Mouse (Mus musculus) cerebellum, adult 18-20 months (tissue): Measurements from ENCODE around the gene Tifa.
A peak's percentile ranks its signal among the peaks of the same experiment; 100 is the strongest.

ENCODE experiments used
- DNase-seq, 2 experiments: peaks; one replicate each; pipeline ENCODE4 v3.0.0; 2021

Tifa gene

GRCm38 (mm10) chr3:127788919-127789318, 686 bp upstream of the Tifa start:
- no peak for DNase-seq

DNA sequence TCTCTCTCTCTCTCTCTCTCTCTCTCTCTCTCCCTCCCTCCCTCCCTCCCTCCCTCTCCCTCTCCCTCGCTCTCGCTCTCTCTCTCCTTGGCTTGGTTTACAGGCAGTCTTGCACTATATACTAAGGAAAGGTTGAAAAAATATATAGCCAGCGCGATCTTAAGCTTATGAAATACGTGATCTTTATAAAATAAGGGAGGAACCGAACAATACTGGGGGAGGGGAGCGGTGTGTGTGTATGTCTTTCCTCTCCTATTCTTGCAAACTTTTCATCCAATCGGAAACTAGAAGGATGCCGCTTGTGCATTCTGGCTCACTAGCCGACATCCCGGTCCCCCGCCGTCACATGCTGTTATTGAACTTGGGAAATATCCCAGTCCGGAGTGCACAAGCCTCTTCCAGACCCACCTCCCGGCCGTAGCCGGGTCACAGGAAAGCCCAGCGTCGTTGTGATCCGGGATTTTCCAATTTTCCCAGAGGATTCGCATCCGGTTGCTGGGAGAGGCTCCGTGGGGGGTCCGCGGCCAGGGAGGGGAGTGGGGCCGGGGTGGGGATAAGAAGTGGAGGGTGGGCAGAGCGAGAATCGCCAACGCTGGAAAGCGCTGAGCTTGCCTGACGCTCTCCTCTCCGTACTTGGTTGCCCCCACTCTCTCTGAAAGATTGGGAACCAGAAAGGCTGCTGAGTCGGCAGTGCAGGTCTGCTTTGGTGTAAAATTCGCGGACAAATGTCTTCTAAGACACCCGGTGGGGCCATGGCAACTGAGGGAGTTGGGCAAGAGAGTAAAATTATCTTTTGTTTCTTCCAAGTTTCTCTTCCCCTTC, 840 bp downstream of the Tifa start:
- peak; percentile 22 to 28 for DNase-seq

DNA sequence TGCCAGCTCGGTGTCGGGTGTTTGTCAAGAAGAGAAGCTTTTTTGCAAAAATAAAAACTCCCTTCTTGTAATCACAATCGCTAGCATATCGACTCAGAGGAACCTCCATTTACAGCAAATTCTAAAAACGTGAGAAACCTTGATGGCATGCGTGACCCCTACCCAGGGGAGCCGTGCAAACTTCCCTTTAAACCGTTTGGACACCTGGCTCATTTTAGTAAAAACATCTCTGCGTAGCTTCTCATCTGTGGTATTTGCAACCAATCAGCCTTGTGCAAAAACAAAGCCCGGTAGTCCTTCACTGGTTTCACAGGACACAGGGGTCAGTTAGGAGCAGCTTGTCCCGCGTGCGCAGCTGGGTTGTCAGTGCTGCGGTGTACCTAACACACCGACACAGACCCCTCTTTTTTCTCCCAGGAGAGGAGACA, 1.5 kb downstream of the Tifa start:
- no peak for DNase-seq

- no peak for DNase-seq
These were observed 2.3 kb downstream of the Tifa start for GRCm38 (mm10) chr3:127791595-127792561.

DNA sequence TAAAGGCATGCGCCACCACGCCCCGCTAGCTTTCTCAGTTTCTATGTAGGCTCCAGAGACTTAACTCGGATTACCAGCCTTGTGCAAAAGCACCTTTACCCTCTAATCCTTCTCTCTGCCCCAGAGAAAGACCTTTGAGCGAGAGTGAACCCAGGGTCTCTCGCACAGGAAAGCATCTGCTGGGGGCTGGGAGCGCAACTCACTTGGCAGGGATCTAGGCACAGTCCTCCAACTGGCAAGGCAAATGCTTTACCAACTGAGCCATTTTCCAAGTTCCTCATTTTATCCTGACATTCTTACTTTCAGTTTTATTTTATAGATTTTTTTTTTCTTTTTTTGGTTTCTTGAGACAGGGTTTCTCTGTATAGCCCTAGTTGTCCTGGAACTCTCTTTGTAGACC, 3.4 kb downstream of the Tifa start:
- DNase-seq, result no peak

GRCm38 (mm10) chr3:127795762-127796161, 6.2 kb downstream of the Tifa start:
- no peak for DNase-seq

GRCm38 (mm10) chr3:127796271-127796670, 6.7 kb downstream of the Tifa start:
- no peak for DNase-seq

GRCm38 (mm10) chr3:127801162-127801561, 11.6 kb downstream of the Tifa start:
- DNase-seq, result no peak

DNA sequence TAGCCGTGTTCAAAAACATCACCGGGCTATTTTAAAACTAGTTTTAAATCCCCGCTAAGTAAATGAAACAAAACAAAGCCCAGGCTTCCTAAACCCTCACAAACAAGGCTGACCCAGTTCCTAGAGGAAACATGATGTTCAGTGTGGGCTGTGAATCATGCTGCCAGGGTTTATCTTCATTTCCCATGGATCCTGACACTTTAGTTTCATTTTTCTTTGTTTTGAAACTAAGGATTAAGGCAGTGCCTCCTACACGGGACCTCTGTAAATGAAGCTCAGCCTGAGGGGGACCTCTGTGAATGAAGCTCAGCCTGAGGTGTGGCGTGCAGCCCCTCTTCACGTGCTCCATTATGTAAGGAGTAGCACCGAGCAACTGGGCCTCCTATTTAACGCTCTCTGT, 13.2 kb downstream of the Tifa start:
- DNase-seq, result no peak

DNA sequence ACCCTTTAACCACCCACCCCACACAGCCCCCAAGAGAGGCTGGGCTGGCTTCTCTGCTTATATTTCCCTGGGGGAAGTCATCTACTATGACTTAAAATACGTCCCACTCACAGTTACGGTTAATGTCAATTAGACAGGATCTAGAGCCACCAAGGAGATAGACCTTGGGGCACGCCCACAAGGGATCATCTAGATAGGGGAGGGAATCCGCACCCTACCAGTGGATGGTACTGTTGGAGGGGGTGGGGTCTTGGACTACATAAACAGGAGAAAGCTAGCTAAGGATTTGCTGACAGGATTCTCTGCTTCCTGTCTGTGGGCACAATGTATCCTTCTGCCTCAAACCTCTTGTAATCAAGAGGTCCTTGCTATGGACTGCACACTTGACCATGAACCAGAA, 14.8 kb downstream of the Tifa start:
- DNase-seq, result no peak

- no peak for DNase-seq
These were observed 15.5 kb downstream of the Tifa start for GRCm38 (mm10) chr3:127805071-127805470.

- no peak for DNase-seq
These were observed 16.4 kb downstream of the Tifa start for GRCm38 (mm10) chr3:127805991-127806390.

DNA sequence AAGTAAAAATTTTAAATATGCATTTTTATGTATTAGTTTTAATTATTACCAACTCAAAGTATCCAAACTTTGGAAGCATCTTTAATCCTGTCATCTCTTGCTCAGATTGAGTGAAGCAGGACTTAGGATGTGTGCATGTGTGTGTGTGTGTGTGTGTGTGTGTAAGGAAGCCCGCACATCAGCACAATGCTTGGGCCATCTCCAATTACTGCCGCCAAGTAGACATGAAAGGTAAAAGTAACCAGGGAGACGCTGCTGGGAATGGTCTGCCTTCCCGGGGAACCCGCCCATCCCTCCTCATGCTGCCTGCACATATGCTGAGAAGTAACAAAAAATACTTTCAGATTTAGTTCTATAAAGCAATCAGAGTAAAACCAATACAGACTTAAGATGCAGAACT, 18.2 kb downstream of the Tifa start:
- no peak for DNase-seq

- no peak for DNase-seq
These were observed 19.5 kb downstream of the Tifa start for GRCm38 (mm10) chr3:127809103-127809502.

DNA sequence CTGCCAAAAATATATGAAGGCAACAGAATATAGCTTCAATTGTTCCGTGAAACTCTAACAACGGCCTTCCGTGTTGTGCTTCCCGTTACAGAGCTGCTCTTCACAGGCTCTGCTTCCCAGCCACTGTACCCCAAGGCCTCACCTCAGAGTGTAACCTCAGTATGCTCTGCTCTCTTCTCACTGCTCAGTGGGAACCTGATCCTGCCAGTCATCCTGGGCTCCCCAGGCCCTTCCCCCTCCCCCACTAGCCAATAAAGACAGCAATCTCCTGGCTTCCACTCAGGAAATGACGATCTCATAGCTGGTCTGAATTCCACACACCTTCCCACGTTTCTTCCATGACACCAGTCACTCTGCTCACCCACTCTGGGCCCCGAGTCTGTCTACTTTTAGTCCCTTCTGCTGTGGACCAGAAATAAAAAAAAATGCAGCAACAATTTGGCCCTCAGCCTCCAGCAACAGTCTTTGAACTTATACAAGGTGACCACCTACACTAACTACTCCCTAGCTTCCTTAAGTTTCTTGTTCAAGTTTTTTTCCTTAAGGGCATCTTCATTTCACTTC, 27.6 kb downstream of the Tifa start:
- DNase-seq, result no peak

- no peak for DNase-seq
These were observed 29.4 kb downstream of the Tifa start for GRCm38 (mm10) chr3:127818694-127819663.

- no peak for DNase-seq
These were observed 30.8 kb downstream of the Tifa start for GRCm38 (mm10) chr3:127820400-127820799.

GRCm38 (mm10) chr3:127821209-127821608, 31.6 kb downstream of the Tifa start:
- no peak for DNase-seq

GRCm38 (mm10) chr3:127823886-127824863, 34.6 kb downstream of the Tifa start:
- no peak for DNase-seq

- DNase-seq, result no peak
These were observed 36.9 kb downstream of the Tifa start for GRCm38 (mm10) chr3:127826503-127826902.

DNA sequence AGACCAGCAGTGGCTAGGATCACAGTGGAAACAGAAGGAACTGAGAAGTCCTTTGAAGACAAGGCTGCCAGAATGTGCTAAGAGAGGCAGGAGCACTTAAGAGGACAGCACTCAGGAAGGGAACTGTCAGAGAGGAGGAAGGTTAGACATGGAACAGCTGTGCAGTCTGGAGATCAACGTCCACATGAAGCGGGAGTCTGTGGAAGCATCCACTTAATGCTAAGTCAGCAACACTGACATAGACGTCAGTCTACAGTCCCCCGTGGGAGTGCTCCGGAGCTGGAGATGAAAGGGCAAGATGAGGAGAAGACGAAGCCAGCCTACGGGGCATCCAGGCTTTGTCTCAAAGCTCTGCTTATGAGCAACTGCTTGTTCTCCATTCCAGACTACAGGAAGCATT, 37.5 kb downstream of the Tifa start:
- DNase-seq, result no peak
